21 mouse cellular contexts compared by ENCODE assay signal in the genomic region with DNA sequence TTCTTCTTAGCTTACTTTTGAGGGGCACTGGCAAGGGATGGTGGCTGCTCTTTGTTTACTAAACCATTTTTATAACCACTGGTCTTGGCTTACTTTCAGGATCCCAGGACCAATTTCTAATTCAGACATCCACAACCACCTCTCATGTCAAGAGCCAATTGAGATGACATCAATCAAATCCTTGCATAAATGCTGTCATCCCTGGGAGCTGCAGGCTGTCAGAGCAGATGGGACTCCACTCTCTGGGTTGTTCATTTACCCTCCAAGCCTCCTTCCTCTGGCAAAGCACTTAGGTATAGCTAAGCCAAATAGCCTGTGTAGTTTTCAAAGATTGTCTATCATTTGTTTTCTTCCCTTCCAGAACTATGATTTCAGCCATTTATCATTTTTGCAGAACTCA.
DNase-seq lines count a peak whose midpoint lies in the region; ATAC-seq lines count a peak whose summit lies in the region.
"Had no signal": no experiment of that assay in that cellular context is flagged by ENCODE, and none has a peak within 500 bp of the region (broad histone marks: within the 10 kb centered on the region; RNA-seq: fewer than 3 reads in every experiment).

No protein-coding gene starts in this region.

- no peaks in the 10 kb centered on the region for H3K4me1 ChIP-seq in neural tube, embryonic 14.5 days (ENCODE audit: control insufficient read depth, insufficient read depth, low read length)
- H3K4me1 ChIP-seq: heart, embryonic 10.5 days; intestine, embryonic 15.5 days; kidney, embryonic 15.5 days; midbrain, embryonic 12.5 days had no signal

- H3K9ac ChIP-seq in neural tube, embryonic 14.5 days (replicated peaks; ENCODE audit: low read depth, low read length): no peak overlapping the region
- H3K9ac ChIP-seq: intestine, embryonic 15.5 days; kidney, embryonic 15.5 days; midbrain, embryonic 12.5 days had no signal

- no peaks in the 10 kb centered on the region for H3K27me3 ChIP-seq in neural tube, embryonic 14.5 days (ENCODE audit: control insufficient read depth, insufficient read depth, low read length)
- H3K27me3 ChIP-seq: intestine, embryonic 15.5 days; kidney, embryonic 15.5 days; midbrain, embryonic 12.5 days had no signal

- peak; percentile 77 for ATAC-seq in neural tube, embryonic 14.5 days (ENCODE audit: low read depth)
- no peak for ATAC-seq in granulocyte monocyte progenitor cell, adult 5-6 weeks (replicated peaks; ENCODE audit: poor library complexity, severe bottlenecking)
- ATAC-seq: CD4-positive, CD25-positive, alpha-beta regulatory T cell, adult 4 months; intestine, embryonic 15.5 days had no signal

- no peaks in the 10 kb centered on the region; the same call in 1 of the 2 replicates for H3K9me3 ChIP-seq in neural tube, embryonic 14.5 days (ENCODE audit: control insufficient read depth, low read length)
- H3K9me3 ChIP-seq: heart, embryonic 10.5 days; intestine, embryonic 15.5 days; kidney, embryonic 15.5 days had no signal

- no peak overlapping the region for H3K4me3 ChIP-seq in neural tube, embryonic 14.5 days (ENCODE audit: low read depth, low read length)
- H3K4me3 ChIP-seq: erythroblast, embryonic 14.5 days; heart, embryonic 10.5 days; intestine, embryonic 15.5 days; kidney, embryonic 15.5 days; layer of hippocampus, adult 2 months; midbrain, embryonic 12.5 days had no signal

- H3K36me3 ChIP-seq in neural tube, embryonic 14.5 days (ENCODE audit: control insufficient read depth, insufficient read depth, low read length): no peaks in the 10 kb centered on the region
- H3K36me3 ChIP-seq: G1E; heart, embryonic 10.5 days; intestine, embryonic 15.5 days; kidney, embryonic 15.5 days; midbrain, embryonic 12.5 days had no signal

- H3K27ac ChIP-seq in neural tube, embryonic 14.5 days (ENCODE audit: low read depth, low read length): no peak overlapping the region
- H3K27ac ChIP-seq: heart, embryonic 10.5 days; intestine, embryonic 15.5 days; kidney, embryonic 15.5 days; layer of hippocampus, adult 2 months; midbrain, embryonic 12.5 days had no signal

- H3K4me2 ChIP-seq in neural tube, embryonic 14.5 days (ENCODE audit: low read depth, low read length): no peak overlapping the region
- H3K4me2 ChIP-seq: intestine, embryonic 15.5 days; kidney, embryonic 15.5 days; midbrain, embryonic 12.5 days had no signal

- peak; percentile 71 to 73 for DNase-seq in cerebellum, postnatal 10 days
- DNase-seq in cerebellum, adult 9-11 months: no peak
- DNase-seq in layer of hippocampus, adult 18-20 months (ENCODE audit: low spot score in 2 of 2): peak; percentile 1 to 33
- no peak for DNase-seq in layer of hippocampus, postnatal 10 days (ENCODE audit: low spot score in 2 of 2)
- DNase-seq in neural tube, embryonic 10.5 days (ENCODE audit: extremely low spot score, low spot score): no peak
- no peak for DNase-seq in right cerebral cortex, postnatal 25 days
- DNase-seq: cerebellum, adult 11 months; gastrocnemius, postnatal 25 days; heart, postnatal 14 days; lung, adult 18-20 months; thymus, postnatal 25 days had no signal

Comparison
In these comparisons a context has a peak if more than half of its experiments do, and no peak if none do; other contexts are left out.
1. DNase-seq: peak in cerebellum, postnatal 10 days (2 of 2) and layer of hippocampus, adult 18-20 months (2 of 2); none in cerebellum, adult 9-11 months (single experiment), layer of hippocampus, postnatal 10 days (0 of 2), neural tube, embryonic 10.5 days (single experiment) and right cerebral cortex, postnatal 25 days (single experiment).